Mouse (Mus musculus) heart, embryonic 11.5 days (tissue): ENCODE measurements around the gene Cfap77. TPM values are rescaled to one million over a fixed set of nuclear protein-coding genes. Genes with fewer than 3 reads are reported as not detected.

Experiments used
- ATAC-seq: fragments of 200-750 bp; cut with Nextera tagmentation; replicated peaks from 2 replicates; pipeline ENCODE4 v1.8.0; 2017; ENCODE audit warnings: moderate library complexity; ENCODE audit not compliant: insufficient number of reproducible peaks, low FRiP score, low TSS enrichment
- H3K27ac ChIP-seq: fragments of 300-500 bp; sonication (generic); 2 replicates; pipeline ENCODE4 v1.5.1; 2014; ENCODE audit warnings: mild to moderate bottlenecking, low read depth, low read length
- H3K27me3 ChIP-seq: fragments of 300-500 bp; sonication (generic); 2 replicates; pipeline ENCODE4 v1.6.1; 2014; ENCODE audit warnings: mild to moderate bottlenecking, low read length, mixed read lengths; ENCODE audit not compliant: control insufficient read depth, insufficient read depth
- H3K36me3 ChIP-seq: fragments of 300-500 bp; sonication (generic); 2 replicates; pipeline ENCODE4 v1.6.1; 2014; ENCODE audit warnings: mild to moderate bottlenecking, low read length, moderate library complexity, mixed read lengths; ENCODE audit not compliant: control insufficient read depth, insufficient read depth
- H3K4me1 ChIP-seq: fragments of 300-500 bp; sonication (generic); 2 replicates; pipeline ENCODE4 v1.6.1; 2014; ENCODE audit warnings: low read length; ENCODE audit not compliant: control insufficient read depth, insufficient read depth
- H3K4me2 ChIP-seq: fragments of 300-500 bp; sonication (generic); 2 replicates; pipeline ENCODE4 v1.6.1; 2014; ENCODE audit warnings: mild to moderate bottlenecking, moderate library complexity
- H3K4me3 ChIP-seq: fragments of 300-500 bp; sonication (generic); 2 replicates; pipeline ENCODE4 v1.5.1; 2014; ENCODE audit warnings: low read depth, low read length
- H3K9ac ChIP-seq: fragments of 300-500 bp; sonication (generic); 2 replicates; pipeline ENCODE4 v1.6.1; 2014; ENCODE audit warnings: mild to moderate bottlenecking, low read depth, low read length, moderate library complexity
- H3K9me3 ChIP-seq: fragments of 300-500 bp; sonication (generic); replicated peaks from 2 replicates; pipeline ENCODE4 v1.6.1; 2016; ENCODE audit warnings: low read length; ENCODE audit not compliant: control insufficient read depth
- WGBS: fragments of 180-500 bp; shearing (Covaris S2); extraction: QIAGEN DNeasy Blood & Tissue Kit; methylation state at CpG from one replicate; pipeline ENCODE4 v1.1.7; 2014; ENCODE audit not compliant: insufficient replicate concordance; 5-methylcytosine and 5-hydroxymethylcytosine counted together
- polyA plus RNA-seq: library from polyadenylated mRNA; unstranded; fragments of >200 nt; fragmentation: Nextera tagmentation; extraction: Ambion mirVana; gene quantifications from 2 replicates; pipeline ENCODE4 v1.2.1, GENCODE M21; 2014

Cfap77 gene
- polyA plus RNA-seq, 1 experiment from 2014 or later, result 0.31 TPM

GRCm38 (mm10) chr2:28919001-28919400 is 135.9 kb downstream of the Cfap77 start:
- Histone ChIP-seq H3K4me3 (no peak overlapping the region), H3K9me3 (no peaks in the 10 kb centered on the region), H3K4me1 (peaks cover 8% of the 10 kb centered on the region), H3K27ac (no peak overlapping the region), H3K27me3 (peaks cover 82% of the 10 kb centered on the region), H3K36me3 (no peaks in the 10 kb centered on the region), H3K4me2 (no peak overlapping the region), H3K9ac (no peak overlapping the region)
- WGBS, result 1% methylated on average over 4 of the region's 4 CpGs
- ATAC-seq, result no peak

DNA sequence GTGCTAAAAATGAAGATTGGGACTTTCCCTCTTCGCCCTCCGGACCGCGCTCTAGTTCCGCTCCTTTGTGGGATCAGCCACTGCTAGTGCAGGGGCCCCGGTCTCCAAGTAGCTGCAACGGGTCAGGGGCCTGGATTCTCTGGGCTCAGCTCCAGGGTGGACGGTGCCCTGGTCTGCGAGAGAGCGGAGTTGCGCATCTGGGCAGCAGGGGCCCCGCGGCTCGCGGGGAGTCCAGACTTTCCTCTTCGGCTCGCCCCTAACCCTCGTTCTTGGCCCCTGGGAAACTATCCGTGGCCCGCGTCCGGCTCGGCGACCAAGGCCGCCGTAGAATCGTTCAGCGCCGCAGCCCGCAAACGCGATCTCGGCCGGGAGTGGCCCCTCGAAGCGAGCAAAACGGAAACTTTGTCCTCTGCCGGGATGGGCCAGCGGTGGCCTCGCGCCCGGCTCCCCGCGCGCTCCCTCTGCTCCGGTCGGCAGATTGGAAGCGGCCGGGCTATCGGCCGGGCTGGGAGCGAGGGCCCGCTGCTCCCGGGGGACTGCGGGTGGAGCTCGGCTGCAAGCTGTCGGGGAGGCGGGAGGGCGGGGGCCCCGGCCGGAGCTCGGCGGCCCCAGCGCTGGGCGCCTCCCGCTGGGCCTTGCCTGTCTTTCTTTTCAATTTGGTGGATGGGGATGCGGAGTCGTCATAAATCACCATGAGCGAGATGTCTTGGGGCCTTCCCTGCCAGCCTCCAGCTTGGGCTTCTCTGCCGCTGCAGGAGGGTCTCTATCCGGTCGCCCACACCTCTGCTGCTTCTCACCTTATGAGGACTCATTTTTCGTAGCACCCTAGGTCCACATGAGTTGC is 137.1 kb downstream of the Cfap77 start:
- 1% methylated on average over 65 of the region's 73 CpGs for WGBS
- no peak for ATAC-seq

DNA sequence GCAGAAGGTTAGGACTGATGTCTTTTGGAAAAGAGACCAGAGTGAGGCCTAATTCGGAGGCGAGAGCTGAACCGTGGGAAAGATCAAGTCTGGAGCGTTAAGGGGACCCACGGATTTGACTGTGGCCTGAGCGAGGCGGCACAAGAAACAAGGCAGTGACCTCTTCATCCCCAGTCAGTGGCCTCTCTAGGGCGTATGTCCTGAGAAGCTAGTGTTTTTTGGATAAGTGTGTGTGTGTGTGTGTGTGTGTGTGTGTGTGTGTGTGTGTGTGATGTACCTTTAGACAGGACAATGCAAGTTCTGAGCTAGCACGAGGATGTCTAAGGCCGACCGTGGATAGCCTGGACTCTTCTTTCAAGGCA is 137.7 kb downstream of the Cfap77 start:
- WGBS, result 6% methylated on average over 11 of the region's 11 CpGs

More for the DNA sequence above, 137.1 kb downstream of the Cfap77 start:
- Histone ChIP-seq H3K4me3 (peak overlapping the region; percentile 17; the same call in 1 of the 2 replicates), H3K9ac (no peak overlapping the region), H3K27ac (no peak overlapping the region), H3K4me2 (peak overlapping the region; percentile 47), H3K36me3 (no peaks in the 10 kb centered on the region), H3K4me1 (peaks cover 8% of the 10 kb centered on the region), H3K9me3 (no peaks in the 10 kb centered on the region), H3K27me3 (peaks cover 90% of the 10 kb centered on the region)

GRCm38 (mm10) chr2:28916513-28916865 is 138.4 kb downstream of the Cfap77 start, which contains the start of gene Barhl1:
TSS of gene Barhl1 (minus strand) at chr2:28916668.
- Histone ChIP-seq H3K4me3 (no peak within 1 kb of the TSS), H3K4me1 (peaks cover 8% of the 10 kb centered on the region), H3K9me3 (no peaks in the 10 kb centered on the region), H3K27me3 (peaks cover 91% of the 10 kb centered on the region), H3K9ac (no peak within 1 kb of the TSS), H3K4me2 (peak within 1 kb of the TSS; percentile 47; the same call in 1 of the 2 replicates), H3K27ac (no peak within 1 kb of the TSS), H3K36me3 (no peaks in the 10 kb centered on the region)
- 3% methylated on average over 18 of the region's 18 CpGs for WGBS
- no peak for ATAC-seq

More for the DNA sequence above, 137.7 kb downstream of the Cfap77 start:
- Histone ChIP-seq H3K9ac (no peak overlapping the region), H3K4me2 (no peak overlapping the region), H3K27ac (no peak overlapping the region), H3K27me3 (peaks cover 90% of the 10 kb centered on the region), H3K36me3 (no peaks in the 10 kb centered on the region), H3K4me1 (peaks cover 8% of the 10 kb centered on the region), H3K9me3 (no peaks in the 10 kb centered on the region), H3K4me3 (no peak overlapping the region)
- no peak for ATAC-seq

- no peak overlapping the region for H3K4me2 ChIP-seq
- no peak overlapping the region for H3K9ac ChIP-seq
- H3K4me3 ChIP-seq, result no peak overlapping the region
- no peaks in the 10 kb centered on the region for H3K9me3 ChIP-seq
- ATAC-seq, result no peak; the same call in 1 of the 2 replicates
- peaks cover 8% of the 10 kb centered on the region for H3K4me1 ChIP-seq
- peaks cover 92% of the 10 kb centered on the region for H3K27me3 ChIP-seq
- no peak overlapping the region for H3K27ac ChIP-seq
- WGBS, result under 1% methylated on average over 50 of the region's 50 CpGs
- H3K36me3 ChIP-seq, result no peaks in the 10 kb centered on the region
Observed at GRCm38 (mm10) chr2:28915768-28916512, 138.9 kb downstream of the Cfap77 start.

GRCm38 (mm10) chr2:28915104-28915738 is 139.6 kb downstream of the Cfap77 start:
- 5% methylated on average over 22 of the region's 22 CpGs for WGBS
- Histone ChIP-seq H3K27ac (no peak overlapping the region), H3K4me3 (no peak overlapping the region), H3K36me3 (no peaks in the 10 kb centered on the region), H3K27me3 (peaks cover 94% of the 10 kb centered on the region), H3K4me1 (peaks cover 8% of the 10 kb centered on the region), H3K4me2 (no peak overlapping the region), H3K9me3 (no peaks in the 10 kb centered on the region), H3K9ac (no peak overlapping the region)
- no peak for ATAC-seq

GRCm38 (mm10) chr2:28914121-28914520 is 140.7 kb downstream of the Cfap77 start:
- peaks cover 97% of the 10 kb centered on the region for H3K27me3 ChIP-seq
- no peak overlapping the region for H3K27ac ChIP-seq
- no peak overlapping the region for H3K9ac ChIP-seq
- H3K4me3 ChIP-seq, result no peak overlapping the region
- H3K36me3 ChIP-seq, result no peaks in the 10 kb centered on the region
- no peak overlapping the region for H3K4me2 ChIP-seq
- no peak for ATAC-seq
- H3K4me1 ChIP-seq, result peaks cover 12% of the 10 kb centered on the region
- no peaks in the 10 kb centered on the region for H3K9me3 ChIP-seq
- 4% methylated on average over 2 of the region's 2 CpGs for WGBS

GRCm38 (mm10) chr2:28912961-28913360 is 141.9 kb downstream of the Cfap77 start:
- peaks cover 98% of the 10 kb centered on the region for H3K27me3 ChIP-seq
- H3K4me1 ChIP-seq, result peaks cover 22% of the 10 kb centered on the region
- H3K9ac ChIP-seq, result no peak overlapping the region
- no peak overlapping the region for H3K4me3 ChIP-seq
- no peaks in the 10 kb centered on the region for H3K9me3 ChIP-seq
- no peak overlapping the region for H3K27ac ChIP-seq
- no peak overlapping the region for H3K4me2 ChIP-seq
- no peak for ATAC-seq
- under 1% methylated on average over 4 of the region's 4 CpGs for WGBS
- H3K36me3 ChIP-seq, result no peaks in the 10 kb centered on the region
